Mouse (Mus musculus) neural tube, embryonic 12.5 days (tissue): ENCODE results near the gene Gmeb2. TPM values are rescaled to one million over a fixed set of nuclear protein-coding genes. Genes with fewer than 3 reads are reported as not detected.

Source experiments
- ATAC-seq: fragments of 200-750 bp; cut with Nextera tagmentation; 2 replicates; pipeline ENCODE4 v1.8.0; 2017; ENCODE audit warnings: low read depth, mild to moderate bottlenecking, moderate TSS enrichment, moderate library complexity; ENCODE audit not compliant: low FRiP score
- H3K27ac ChIP-seq: fragments of 300-500 bp; sonication (generic); 2 replicates; pipeline ENCODE4 v1.5.1; 2016
- H3K27me3 ChIP-seq: fragments of 300-500 bp; sonication (generic); replicated peaks from 2 replicates; pipeline ENCODE4 v1.6.1; 2016; ENCODE audit warnings: mild to moderate bottlenecking
- H3K36me3 ChIP-seq: fragments of 300-500 bp; sonication (generic); 2 replicates; pipeline ENCODE4 v1.6.1; 2016; ENCODE audit warnings: mild to moderate bottlenecking
- H3K4me1 ChIP-seq: fragments of 300-500 bp; sonication (generic); 2 replicates; pipeline ENCODE4 v1.6.1; 2016
- H3K4me2 ChIP-seq: fragments of 300-500 bp; sonication (generic); replicated peaks from 2 replicates; pipeline ENCODE4 v1.6.1; 2016; ENCODE audit warnings: mild to moderate bottlenecking
- H3K4me3 ChIP-seq: fragments of 300-500 bp; sonication (generic); 2 replicates; pipeline ENCODE4 v1.5.1; 2016
- H3K9ac ChIP-seq: fragments of 300-500 bp; sonication (generic); 2 replicates; pipeline ENCODE4 v1.6.1; 2016; ENCODE audit warnings: mild to moderate bottlenecking
- H3K9me3 ChIP-seq: fragments of 300-500 bp; sonication (generic); 2 replicates; pipeline ENCODE4 v1.6.1; 2016; ENCODE audit warnings: mild to moderate bottlenecking
- WGBS: fragments of 180-500 bp; shearing (Covaris S2); methylation state at CpG from one replicate; pipeline ENCODE4 v1.1.7; 2016; 5-methylcytosine and 5-hydroxymethylcytosine counted together
- polyA plus RNA-seq: library from polyadenylated mRNA; unstranded; fragments of >200 nt; fragmentation: Nextera tagmentation; extraction: Ambion mirVana; gene quantifications from 2 replicates; pipeline ENCODE4 v1.2.1, GENCODE M21; 2016

Gene Gmeb2
- polyA plus RNA-seq, 1 experiment from 2014 or later = 20.6 TPM

DNA sequence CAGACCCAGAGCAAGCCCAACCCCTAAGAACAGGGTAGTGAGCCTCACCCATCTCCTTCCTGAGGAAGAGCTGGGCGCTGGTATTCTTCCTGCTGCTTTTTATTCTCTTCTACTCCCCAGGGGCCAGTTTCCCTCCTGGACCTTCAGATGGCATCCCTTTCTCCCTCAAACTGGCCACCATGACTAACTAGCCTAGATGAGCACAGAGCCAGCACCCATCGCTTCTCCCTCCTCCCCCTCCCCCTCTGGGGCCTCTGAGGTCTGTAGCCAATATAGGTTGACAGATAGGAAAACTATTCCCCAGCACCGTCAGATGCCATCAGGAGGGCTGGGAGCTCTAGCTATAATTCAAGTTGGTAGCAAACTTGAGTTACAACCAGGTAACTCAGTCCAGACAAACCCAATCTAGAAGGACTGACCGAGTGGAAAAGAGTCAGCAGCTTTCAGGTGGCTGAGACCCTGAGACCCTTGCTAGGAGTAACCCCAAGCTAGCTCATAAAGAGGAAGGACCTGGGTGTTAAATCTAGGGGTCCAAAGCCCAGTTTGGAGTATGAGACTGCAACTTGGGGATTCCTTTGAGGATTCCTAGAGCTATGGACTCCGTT is 68.9 kb downstream of the Gmeb2 start:
- H3K9ac ChIP-seq = no peak overlapping the region
- ATAC-seq = no peak
- no peak overlapping the region for H3K27ac ChIP-seq
- no peak overlapping the region for H3K4me3 ChIP-seq
- H3K4me2 ChIP-seq = no peak overlapping the region
- peaks cover 6% of the 10 kb centered on the region for H3K27me3 ChIP-seq
- no peaks in the 10 kb centered on the region for H3K36me3 ChIP-seq
- no peaks in the 10 kb centered on the region for H3K9me3 ChIP-seq
- WGBS = 66% methylated on average over 5 of the region's 5 CpGs
- peaks cover 18% of the 10 kb centered on the region for H3K4me1 ChIP-seq

DNA sequence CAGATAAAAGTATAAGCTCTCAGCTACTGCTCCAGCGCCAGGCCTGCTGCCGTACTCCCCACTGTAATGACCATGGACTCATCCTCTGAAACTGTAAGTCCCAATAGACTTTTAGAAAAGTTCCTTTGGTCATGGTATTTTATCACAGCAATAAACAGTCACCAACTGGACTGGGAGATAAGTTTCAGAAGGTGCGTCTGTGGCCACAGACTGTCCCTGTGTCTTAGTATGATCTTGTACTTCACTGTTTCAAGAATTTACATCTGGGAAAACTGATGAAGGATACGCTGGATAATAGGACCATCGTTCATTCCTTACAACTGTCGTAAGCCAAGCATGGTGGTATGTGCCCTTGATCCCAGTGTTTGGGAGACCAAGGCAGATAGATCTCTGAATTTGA is 71.8 kb downstream of the Gmeb2 start:
- Histone ChIP-seq H3K27ac (no peak overlapping the region), H3K36me3 (no peaks in the 10 kb centered on the region), H3K9me3 (no peaks in the 10 kb centered on the region), H3K9ac (no peak overlapping the region), H3K27me3 (peaks cover 36% of the 10 kb centered on the region), H3K4me1 (peaks cover 27% of the 10 kb centered on the region), H3K4me3 (no peak overlapping the region), H3K4me2 (no peak overlapping the region)
- 88% methylated on average over 6 of the region's 6 CpGs for WGBS
- no peak for ATAC-seq

DNA sequence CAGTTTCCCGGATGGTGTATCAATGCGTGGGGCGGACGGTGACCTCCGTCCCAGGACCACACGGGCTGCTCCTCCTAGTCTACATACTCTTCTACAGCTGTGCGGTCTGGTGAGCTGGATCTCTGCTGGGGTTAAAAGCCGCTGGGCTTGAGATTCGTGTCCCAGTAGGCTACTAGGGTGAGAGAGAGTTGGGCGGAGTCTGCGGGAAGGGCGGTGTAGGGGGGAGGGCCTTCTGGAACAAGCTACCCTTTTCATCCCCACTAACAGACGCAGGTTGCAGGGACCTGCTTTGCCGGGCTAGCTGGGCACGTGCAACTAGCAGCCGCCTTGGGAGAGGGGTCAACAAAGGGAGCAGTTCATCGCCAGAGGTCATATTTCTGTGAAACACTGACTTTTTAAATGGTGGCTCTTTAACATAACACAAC is 74.8 kb downstream of the Gmeb2 start, which contains the start of gene Srms:
Srms (minus strand) TSS at position 165 of the 425 bp plus-strand sequence.
- Histone ChIP-seq H3K4me3 (peak within 1 kb of the TSS; percentile 26), H3K9me3 (no peaks in the 10 kb centered on the region), H3K4me2 (peak within 1 kb of the TSS; percentile 59), H3K9ac (0 out of 2 replicates have a peak within 1 kb of the TSS, but pooled peaks have one; percentile 26), H3K27ac (no peak within 1 kb of the TSS), H3K4me1 (peaks cover 8% of the 10 kb centered on the region), H3K27me3 (peaks cover 40% of the 10 kb centered on the region), H3K36me3 (no peaks in the 10 kb centered on the region)
- ATAC-seq = no peak
- WGBS = under 1% methylated on average over 17 of the region's 17 CpGs

DNA sequence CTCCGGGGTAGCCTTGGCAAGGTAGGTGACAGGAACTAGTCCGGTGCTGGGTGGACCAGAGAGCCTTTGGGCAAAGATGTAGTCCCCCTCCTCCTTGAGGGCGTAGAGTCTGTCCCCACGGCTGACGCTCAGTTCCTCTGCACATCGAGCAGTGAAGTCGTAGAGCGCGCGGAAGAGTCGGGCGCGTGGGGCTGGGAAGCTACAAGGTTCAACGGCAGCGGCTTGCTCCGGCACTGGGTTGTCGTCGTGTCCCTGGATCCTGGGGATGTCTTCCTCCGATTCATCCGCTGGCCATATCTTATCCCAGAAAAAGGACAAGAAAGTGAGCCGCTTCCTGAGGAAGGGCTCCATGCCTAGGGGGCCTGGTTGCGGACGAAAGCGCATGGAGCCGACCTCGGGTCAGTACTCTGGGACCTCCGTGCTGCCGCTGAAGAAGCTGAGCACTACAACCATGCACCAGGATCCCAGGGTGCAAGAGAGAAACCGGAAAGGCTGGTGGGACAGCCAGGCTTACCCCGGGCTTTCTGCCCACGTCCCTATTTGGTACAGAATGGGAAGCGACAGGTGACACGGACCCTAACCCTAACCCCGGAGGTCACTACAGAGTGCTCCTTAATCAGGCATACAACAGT is 75.3 kb downstream of the Gmeb2 start:
- ATAC-seq = no peak
- 4% methylated on average over 34 of the region's 34 CpGs for WGBS
- H3K27ac ChIP-seq = no peak overlapping the region

DNA sequence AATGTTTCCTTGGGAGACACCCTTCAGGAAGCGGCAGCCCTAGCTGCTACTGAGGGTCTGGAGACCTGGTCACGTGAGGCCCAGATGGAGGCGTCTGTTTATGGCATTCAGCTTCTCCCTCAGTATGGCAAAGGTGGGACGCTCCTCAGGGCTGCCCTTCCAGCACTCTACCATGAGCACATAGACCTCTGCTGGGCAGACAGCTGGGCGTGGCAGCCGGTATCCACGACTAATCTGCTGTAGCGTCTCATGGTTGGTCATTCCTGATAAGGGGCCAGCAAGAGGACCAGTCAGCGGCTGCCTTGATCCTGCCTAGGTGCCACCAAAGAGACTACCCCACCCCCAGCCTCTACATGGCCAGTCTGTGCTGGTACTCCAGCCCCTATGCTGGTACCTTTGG is 81.7 kb downstream of the Gmeb2 start:
- no peak overlapping the region for H3K4me2 ChIP-seq
- H3K4me1 ChIP-seq = no peaks in the 10 kb centered on the region
- H3K36me3 ChIP-seq = no peaks in the 10 kb centered on the region
- 81% methylated on average over 9 of the region's 9 CpGs for WGBS
- ATAC-seq = no peak
- no peaks in the 10 kb centered on the region for H3K9me3 ChIP-seq
- no peak overlapping the region for H3K4me3 ChIP-seq
- H3K27me3 ChIP-seq = peaks cover 5% of the 10 kb centered on the region
- no peak overlapping the region for H3K27ac ChIP-seq
- no peak overlapping the region for H3K9ac ChIP-seq

More for the DNA sequence above, 75.3 kb downstream of the Gmeb2 start:
- Histone ChIP-seq H3K36me3 (no peaks in the 10 kb centered on the region), H3K27me3 (peaks cover 40% of the 10 kb centered on the region), H3K4me1 (peaks cover 8% of the 10 kb centered on the region), H3K9ac (0 out of 2 replicates have a peak overlapping the region, but pooled peaks have one; percentile 26), H3K4me3 (peak overlapping the region; percentile 26), H3K4me2 (peak overlapping the region; percentile 59), H3K9me3 (no peaks in the 10 kb centered on the region)

DNA sequence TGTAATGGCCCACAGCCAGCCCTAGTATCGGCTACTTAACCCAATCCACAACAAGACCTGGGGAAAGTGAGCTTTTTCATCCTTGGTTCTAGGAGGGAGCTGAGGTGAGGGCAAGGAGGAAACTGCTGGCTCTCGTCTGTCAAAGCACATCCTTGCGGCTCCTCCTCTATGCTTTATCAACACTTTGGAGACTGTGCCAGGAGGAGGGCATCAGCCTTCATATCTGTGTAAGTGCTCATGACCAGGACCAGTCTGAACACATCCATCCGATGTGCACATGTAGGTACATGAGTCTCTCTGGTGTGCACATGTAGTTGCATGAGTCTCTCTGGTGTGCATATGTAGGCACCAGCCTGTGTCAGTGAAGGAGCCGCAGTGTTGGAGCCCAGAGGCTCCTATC is 82.2 kb downstream of the Gmeb2 start:
- Histone ChIP-seq H3K9me3 (no peaks in the 10 kb centered on the region), H3K4me1 (no peaks in the 10 kb centered on the region), H3K9ac (no peak overlapping the region), H3K27me3 (peaks cover 3% of the 10 kb centered on the region; the same call in 1 of the 2 replicates), H3K27ac (no peak overlapping the region), H3K36me3 (no peaks in the 10 kb centered on the region), H3K4me2 (no peak overlapping the region), H3K4me3 (no peak overlapping the region)
- no peak for ATAC-seq
- 87% methylated on average over 5 of the region's 5 CpGs for WGBS

DNA sequence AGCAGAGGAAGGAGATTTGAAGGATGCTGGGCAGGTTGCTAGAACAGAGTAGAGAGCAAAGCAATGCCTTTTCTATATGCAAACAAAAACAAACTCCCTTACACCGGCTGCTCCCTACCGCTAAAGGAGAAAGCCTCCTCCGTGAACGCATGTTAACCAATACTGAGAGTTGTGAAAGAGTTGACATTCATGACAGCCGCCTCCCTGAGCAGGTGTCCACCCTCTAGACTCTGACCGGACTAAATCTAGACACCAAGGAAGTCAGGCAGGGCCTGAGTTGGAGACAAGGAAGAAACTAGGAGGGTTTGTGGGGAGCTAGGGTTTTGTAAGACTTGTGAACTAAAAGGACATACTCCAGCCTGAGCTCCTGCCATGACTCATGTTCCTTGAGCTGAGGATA is 84.9 kb downstream of the Gmeb2 start:
- Histone ChIP-seq H3K4me1 (no peaks in the 10 kb centered on the region), H3K27me3 (no peaks in the 10 kb centered on the region), H3K9me3 (no peaks in the 10 kb centered on the region), H3K36me3 (no peaks in the 10 kb centered on the region), H3K9ac (no peak overlapping the region), H3K27ac (no peak overlapping the region), H3K4me2 (no peak overlapping the region), H3K4me3 (no peak overlapping the region)
- WGBS = 86% methylated on average over 6 of the region's 6 CpGs
- ATAC-seq = no peak

DNA sequence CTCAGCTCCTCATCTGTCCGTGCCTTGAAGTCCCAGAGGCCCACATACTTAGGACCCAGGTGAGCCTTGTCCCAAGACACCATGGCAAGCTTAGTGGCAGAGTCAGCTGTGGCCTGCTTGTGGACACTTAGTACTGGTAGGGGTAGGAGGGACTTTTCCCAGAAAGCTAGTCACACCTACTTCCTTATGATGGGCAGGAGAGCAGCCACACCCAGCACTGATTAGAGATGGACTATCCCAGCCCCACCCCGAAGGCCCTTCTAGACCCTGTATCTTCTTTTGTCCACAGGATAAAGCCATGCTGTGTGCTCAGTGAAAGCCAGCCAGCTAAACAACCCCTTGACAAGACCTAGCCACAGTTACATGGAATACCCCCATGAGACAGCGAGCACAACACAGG is 85.4 kb downstream of the Gmeb2 start, which contains the start of gene Ptk6:
Ptk6 (minus strand) TSS at position 368 of the 400 bp plus-strand sequence.
- no peak within 1 kb of the TSS for H3K4me3 ChIP-seq
- no peak within 1 kb of the TSS for H3K27ac ChIP-seq
- 88% methylated on average over 3 of the region's 3 CpGs for WGBS
- ATAC-seq = no peak
- H3K27me3 ChIP-seq = no peaks in the 10 kb centered on the region
- H3K4me1 ChIP-seq = no peaks in the 10 kb centered on the region
- H3K4me2 ChIP-seq = no peak within 1 kb of the TSS
- no peak within 1 kb of the TSS for H3K9ac ChIP-seq
- H3K36me3 ChIP-seq = no peaks in the 10 kb centered on the region
- H3K9me3 ChIP-seq = no peaks in the 10 kb centered on the region

DNA sequence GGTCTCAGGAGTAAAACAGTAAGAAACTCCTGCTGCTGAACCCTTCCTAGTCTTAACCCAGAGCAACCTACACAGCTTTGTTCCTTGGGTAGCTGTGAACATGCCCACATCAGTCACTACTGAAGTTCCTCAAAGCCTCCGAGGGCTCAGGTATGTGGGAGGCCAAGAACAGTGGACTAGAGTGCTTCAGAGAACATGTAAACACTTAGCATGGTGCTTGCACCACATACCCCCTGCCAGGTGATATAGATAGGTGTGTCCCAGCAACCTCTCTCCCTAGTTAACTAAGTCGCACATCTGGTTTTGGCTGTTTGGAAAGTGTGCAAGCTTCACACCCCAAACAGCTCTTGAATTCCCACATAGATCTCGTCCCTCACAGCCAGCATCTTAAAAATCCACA is 86.2 kb downstream of the Gmeb2 start:
- Histone ChIP-seq H3K36me3 (no peaks in the 10 kb centered on the region), H3K4me1 (no peaks in the 10 kb centered on the region), H3K4me2 (no peak overlapping the region), H3K4me3 (no peak overlapping the region), H3K9me3 (no peaks in the 10 kb centered on the region), H3K27ac (no peak overlapping the region), H3K9ac (no peak overlapping the region), H3K27me3 (no peaks in the 10 kb centered on the region)
- 77% methylated on average over 3 of the region's 3 CpGs for WGBS
- no peak for ATAC-seq

Other genes with a start within 250 kb of the Gmeb2 start
- 61.7 and 65.1 TPM in 2 replicates for gene Chrna4, start 244.5 kb downstream of the Gmeb2 start, polyA plus RNA-seq
- gene Kcnq2, start 152.7 kb downstream of the Gmeb2 start, polyA plus RNA-seq = 39.0 and 41.6 TPM in 2 replicates
- 2.8 and 3.4 TPM in 2 replicates for gene Eef1a2, start 131.0 kb downstream of the Gmeb2 start, polyA plus RNA-seq
- 424 and 444 TPM in 2 replicates for gene Ppdpf, start 100.8 kb downstream of the Gmeb2 start, polyA plus RNA-seq
- gene Ptk6, start 85.2 kb downstream of the Gmeb2 start, polyA plus RNA-seq = not detected in 2 replicates
- gene Srms, start 74.8 kb downstream of the Gmeb2 start, polyA plus RNA-seq = 0.11 and 0.18 TPM in 2 replicates
- not detected in 2 replicates for gene Fndc11, start 68.0 kb downstream of the Gmeb2 start, polyA plus RNA-seq
- 0.43 and 0.70 TPM in 2 replicates for gene Helz2, start 46.0 kb downstream of the Gmeb2 start, polyA plus RNA-seq
- 649 and 671 TPM in 2 replicates for gene Stmn3, start 26.5 kb upstream of the Gmeb2 start, polyA plus RNA-seq
- gene Rtel1, start 31.7 kb upstream of the Gmeb2 start, polyA plus RNA-seq = 41.1 and 49.0 TPM in 2 replicates
- 69.8 and 74.4 TPM in 2 replicates for gene Zgpat, start 76.9 kb upstream of the Gmeb2 start, polyA plus RNA-seq
- gene Arfrp1, start 77.4 kb upstream of the Gmeb2 start, polyA plus RNA-seq = 79.6 and 82.7 TPM in 2 replicates
- gene Lime1, start 92.0 kb upstream of the Gmeb2 start, polyA plus RNA-seq = 36.8 and 41.8 TPM in 2 replicates
- 26.8 and 27.2 TPM in 2 replicates for gene Zbtb46, start 171.4 kb upstream of the Gmeb2 start, polyA plus RNA-seq
- gene Abhd16b, start 205.2 kb upstream of the Gmeb2 start, polyA plus RNA-seq = 0.14 TPM in 1 of 2 replicates, not detected in the other
- 127 and 130 TPM in 2 replicates for gene Tpd52l2, start 209.1 kb upstream of the Gmeb2 start, polyA plus RNA-seq
- gene Dnajc5, start 232.4 kb upstream of the Gmeb2 start, polyA plus RNA-seq = 141 and 147 TPM in 2 replicates